Mouse (Mus musculus) liver, adult (tissue): ENCODE data around the gene Aoc2.

Experiments
- GATA4 ChIP-seq: IDR thresholded peaks from 2 replicates; pipeline ENCODE4 v1.6.1; 2014; ENCODE audit warnings: mild to moderate bottlenecking, low read length; ENCODE audit not compliant: insufficient replicate concordance

The Aoc2 gene

DNA sequence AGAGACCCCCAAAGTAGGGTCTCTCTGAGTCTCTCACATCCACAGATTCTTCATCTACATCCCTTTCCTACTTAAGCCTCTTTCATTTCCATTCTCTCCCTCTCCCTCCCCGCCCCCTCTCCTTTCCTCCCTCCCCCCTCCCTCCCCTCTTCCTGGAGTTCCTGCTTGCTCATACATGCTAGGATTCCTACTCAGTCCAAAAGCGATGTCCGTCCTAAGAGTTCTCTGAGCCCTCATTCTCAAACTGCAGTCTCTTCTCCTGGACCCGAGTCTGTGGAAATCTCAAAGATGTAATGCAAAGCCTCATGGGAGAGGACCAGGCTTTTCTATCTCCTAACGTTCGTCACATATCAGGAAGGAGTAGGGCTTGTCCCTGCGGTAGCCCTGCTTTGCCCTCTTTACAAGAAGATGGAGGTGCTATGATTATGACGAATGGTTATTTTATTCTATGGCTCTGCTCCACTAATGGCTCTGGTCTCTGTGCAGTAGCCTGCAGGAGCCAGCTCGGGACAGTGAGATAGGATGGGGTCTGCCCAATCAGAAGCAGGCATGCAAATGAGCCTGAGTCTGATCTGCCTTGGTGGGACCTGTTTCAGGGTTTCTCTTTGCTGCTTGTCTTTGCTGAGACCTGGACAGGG lies 13.4 kb downstream of the Aoc2 start:
- TF ChIP-seq GATA4 = no peak

DNA sequence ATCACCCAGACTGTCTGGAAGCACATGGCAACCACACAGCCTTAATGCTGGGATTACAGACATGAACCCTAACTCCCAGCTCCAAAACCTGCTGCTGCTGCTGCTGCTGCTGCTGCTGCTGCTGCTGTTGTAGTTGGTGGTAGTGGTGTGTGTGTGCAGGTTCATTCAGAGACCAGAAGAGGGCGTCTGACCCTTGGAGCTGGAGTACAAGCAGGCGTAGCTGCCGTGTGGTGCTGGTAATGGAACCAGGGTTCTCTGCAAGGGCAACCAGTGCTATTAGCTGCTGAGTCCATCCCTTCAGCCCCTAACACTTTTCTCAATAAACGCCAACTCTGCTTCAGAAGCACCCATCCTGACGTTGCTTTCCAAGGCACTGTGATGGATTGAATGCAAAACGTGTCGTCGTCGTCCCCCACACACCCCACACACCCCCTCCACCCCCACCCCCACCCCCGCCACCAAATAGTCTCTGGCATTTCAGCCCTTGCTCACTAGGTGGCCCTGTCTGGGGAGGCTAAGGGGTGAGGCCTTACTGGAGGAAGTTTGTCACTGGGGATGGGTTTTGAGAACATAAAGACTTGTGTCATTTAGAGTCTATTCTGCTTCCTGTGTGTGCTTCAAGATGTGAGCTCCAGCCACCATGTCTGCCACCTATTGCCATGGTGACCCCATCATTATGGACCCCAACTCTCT lies 22.4 kb downstream of the Aoc2 start:
- TF ChIP-seq GATA4 = no peak

DNA sequence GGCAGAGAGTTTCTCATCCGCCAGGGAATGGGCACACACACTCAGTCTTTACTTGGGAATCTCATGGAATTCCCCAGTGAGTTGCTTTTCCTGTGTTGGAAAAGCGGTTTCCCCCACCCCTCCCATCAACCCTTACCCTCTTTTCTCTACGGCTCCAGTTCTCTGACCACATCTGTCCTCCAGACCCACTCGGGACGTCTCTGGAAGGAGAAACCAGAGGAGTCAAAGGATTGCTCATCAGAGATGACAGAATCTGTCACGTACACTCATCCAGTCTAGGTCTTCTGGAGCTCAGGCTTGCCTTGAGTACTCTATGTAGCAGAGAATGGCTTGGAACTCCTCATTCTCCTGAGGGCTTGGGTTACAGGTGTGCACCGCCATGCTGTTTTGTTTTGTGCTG lies 23.9 kb downstream of the Aoc2 start:
- no peak for TF ChIP-seq GATA4

- no peak for TF ChIP-seq GATA4
Observed at GRCm38 (mm10) chr11:101349216-101349615, 24.4 kb downstream of the Aoc2 start.

DNA sequence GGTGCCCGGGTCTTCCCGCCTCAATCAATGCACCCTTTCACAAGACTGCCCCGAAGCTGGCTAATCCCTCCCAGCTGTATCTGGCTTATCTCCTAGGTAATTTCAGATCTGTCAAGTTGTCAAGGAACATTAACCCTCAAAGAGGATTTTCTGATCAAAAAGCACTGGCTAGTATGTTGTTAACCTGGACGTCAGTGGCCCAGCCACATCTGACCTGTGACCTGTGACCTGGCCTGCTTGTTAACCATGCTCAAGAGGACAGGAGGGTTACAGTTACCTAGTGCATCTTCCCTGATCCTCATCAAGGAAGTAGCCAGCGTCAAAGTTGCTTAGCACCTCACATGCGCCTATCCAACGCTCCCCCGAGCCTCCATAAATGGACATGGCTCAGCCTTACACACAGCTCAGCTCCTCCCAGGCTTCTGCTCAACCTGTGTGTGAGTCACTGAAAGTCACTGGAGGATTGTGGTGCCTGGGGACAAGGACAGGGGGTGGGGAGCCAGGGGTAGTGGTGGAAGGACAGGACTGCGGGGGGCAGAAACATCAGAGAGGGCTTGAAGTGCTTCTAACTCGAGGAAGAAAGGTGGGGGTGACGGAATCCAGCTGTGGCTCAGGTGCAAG lies 26.3 kb downstream of the Aoc2 start:
- peak; percentile 55; the same call in 1 of the 2 replicates for TF ChIP-seq GATA4

GRCm38 (mm10) chr11:101351721-101352111 lies 26.9 kb downstream of the Aoc2 start:
- no peak for TF ChIP-seq GATA4

- no peak for TF ChIP-seq GATA4
Observed at GRCm38 (mm10) chr11:101353436-101353835, 28.6 kb downstream of the Aoc2 start.

DNA sequence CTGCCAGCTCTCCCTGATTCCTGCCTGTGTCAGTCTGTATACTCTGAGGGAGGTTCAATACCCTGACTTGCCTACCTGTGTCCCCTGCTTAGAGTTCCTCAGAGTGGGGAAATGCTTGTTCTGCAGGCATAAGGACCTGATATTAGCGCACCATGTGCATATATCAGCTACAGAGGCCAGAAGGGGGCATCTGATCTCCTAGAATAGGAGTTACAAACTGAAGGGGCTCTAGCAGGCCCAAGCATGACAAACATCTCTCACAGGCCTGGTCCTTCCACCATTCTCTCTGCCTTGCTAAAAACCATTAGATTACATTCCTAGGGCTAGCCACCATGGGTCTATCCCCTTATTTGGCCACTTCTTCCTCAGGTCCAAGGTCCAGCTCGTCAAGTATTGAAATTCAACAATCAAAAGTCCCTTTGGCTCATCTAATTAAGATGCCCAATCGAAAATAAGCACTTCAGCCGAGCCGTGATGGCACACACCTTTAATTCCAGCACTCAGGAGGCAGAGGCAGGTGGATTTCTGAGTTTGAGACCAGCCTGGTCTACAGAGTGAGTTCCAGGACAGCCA lies 29.7 kb downstream of the Aoc2 start:
- no peak for TF ChIP-seq GATA4

GRCm38 (mm10) chr11:101355916-101356315 lies 31.1 kb downstream of the Aoc2 start:
- TF ChIP-seq GATA4 = peak; percentile 31; the same call in 1 of the 2 replicates

- TF ChIP-seq GATA4 = no peak
Observed at GRCm38 (mm10) chr11:101357505-101358182, 32.8 kb downstream of the Aoc2 start.

- TF ChIP-seq GATA4 = no peak
Observed at GRCm38 (mm10) chr11:101359776-101360175, 34.9 kb downstream of the Aoc2 start.

DNA sequence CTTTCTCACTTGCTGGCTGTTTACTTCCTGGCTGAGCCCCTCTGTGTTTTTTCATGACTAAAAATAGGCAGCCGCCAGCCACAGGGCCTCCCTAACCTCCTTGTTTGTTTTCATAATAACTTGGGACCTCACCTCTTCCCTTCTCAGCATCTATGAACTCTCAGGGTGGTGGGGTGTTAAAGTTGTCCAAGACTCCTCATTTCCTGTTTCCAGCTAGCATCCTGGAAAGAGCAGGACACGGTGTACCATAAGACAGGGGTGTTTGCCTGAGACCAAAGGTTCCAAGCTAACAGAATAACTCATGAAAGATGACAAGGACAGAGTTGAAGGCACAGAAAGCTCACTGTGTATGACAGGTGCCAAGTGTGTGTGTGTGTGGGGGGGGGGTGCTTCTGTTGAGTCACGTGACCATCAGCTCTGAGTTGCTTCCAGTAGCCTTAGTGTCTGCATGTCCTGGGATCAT lies 35.8 kb downstream of the Aoc2 start:
- no peak for TF ChIP-seq GATA4

DNA sequence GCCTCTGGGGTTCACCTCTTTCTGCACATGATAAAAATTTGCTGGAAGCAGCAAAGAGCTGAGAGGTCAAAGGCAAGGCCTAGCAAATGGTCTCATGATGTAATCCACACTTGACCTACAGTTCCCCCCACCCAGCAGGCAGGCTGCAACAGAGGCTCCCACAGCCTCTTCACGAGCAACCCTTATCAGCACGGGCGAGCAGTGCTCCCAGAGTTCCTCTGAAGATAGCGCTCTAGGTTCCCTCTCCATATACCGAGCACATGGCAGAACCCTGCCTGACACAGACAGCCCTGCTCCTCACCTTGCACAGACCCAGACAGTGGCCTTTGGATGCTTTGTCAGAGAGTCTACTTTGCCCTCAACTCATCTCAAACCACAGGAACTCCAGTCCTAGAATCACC lies 39.7 kb downstream of the Aoc2 start:
- peak; percentile 98 for TF ChIP-seq GATA4

DNA sequence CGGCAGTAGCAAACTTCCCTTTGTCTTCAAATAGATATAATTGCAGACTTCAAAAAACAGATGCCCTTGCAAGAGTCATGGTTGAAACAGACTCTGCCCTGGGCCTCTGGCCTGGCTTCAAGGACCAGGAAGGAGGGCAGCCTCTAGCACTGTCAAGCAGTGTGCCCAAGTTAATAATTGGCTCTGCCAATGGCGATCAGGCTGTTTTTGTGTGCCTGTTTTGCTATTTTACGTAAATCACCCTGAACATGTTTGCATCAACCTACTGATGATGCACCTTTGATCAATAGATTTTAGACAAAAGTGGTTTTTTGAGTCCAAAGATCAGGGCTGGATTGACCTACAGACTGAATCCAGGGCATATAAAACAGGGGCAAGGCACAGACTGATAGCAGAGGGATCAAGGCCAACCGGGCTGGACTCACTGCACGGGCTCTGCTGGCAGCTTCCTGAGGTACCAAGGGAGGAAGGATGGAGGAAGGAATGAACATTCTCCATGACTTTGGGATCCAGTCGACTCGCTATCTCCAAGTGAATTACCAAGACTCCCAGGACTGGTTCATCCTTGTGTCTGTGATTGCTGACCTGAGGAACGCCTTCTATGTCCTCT lies 42.6 kb downstream of the Aoc2 start, which contains the start of gene G6pc:
Gene G6pc (plus strand): TSS at position 236 of the 610 bp plus-strand sequence.
- peak; percentile 84 for TF ChIP-seq GATA4

GRCm38 (mm10) chr11:101370141-101370540 lies 45.3 kb downstream of the Aoc2 start:
- no peak for TF ChIP-seq GATA4
